Mouse (Mus musculus) brain, embryonic 18.5 days (tissue): Measurements from ENCODE around the gene Olfr1145.

Experiments used
- DNase-seq: peaks from one replicate; pipeline ENCODE4 v3.0.0-alpha.2; 2012; ENCODE audit warnings: low read depth, low spot score

Gene Olfr1145

DNA sequence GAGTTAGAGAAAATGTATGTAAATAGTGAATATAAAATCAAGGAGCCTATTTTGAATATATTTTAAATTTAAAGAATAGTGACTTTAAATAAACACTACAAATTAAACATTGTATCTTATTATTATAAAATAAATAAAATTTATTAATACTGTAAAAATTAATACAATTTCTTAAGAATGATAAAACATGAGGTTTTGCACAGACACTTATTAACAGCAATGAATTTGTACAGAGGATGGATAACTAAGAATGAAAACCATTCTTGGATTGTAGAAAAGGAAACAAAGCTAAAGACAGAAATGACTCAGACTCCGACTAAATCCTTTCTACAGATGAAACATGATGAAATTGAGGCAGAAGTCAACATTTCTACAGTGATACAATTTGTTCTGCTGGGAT is at the start of gene Olfr1145:
Gene Olfr1145 (plus strand): TSS at position 301 of the 400 bp plus-strand sequence.
- DNase-seq: no peak

DNA sequence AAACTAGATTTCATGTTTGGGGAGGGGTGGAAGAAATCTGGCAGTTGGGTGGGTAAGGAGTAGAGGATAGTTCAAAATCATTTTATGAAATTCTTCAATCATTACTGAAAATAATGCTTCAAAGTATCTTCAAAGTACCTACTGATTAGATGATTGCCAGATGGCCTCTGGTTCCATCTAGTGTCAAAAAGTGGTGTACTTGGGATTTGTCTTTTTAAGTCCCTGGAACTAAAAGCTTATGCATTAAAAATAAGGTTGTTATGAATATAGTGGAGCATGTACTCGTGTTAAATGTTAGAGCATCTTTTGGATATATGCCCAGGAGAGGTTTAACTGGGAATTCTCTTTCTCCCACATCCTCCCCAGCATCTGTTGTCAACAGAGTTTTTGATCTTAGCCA is 33.5 kb upstream of the Olfr1145 start:
- DNase-seq: no peak

DNA sequence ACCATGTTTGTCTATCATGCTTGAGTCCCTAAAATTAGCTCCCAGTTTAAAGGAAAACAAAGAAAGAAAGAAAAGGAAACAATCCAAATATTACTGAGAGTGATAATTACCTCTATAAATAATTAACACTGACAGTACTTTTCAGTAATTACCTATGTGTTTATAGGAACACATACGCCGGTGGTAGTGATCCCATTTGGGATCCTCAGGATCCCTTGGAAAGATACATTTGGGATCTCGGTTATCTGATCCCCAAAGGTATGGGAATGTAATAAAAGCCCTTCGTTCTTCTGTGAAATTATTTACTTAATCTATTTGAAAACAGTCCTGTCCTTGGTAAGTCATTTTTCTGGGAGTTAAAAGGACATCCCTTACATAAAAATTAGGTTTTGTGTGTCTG is 30.4 kb upstream of the Olfr1145 start, which contains the start of gene Olfr152:
Gene Olfr152 (plus strand): TSS at position 301 of the 400 bp plus-strand sequence.
- DNase-seq: no peak

DNA sequence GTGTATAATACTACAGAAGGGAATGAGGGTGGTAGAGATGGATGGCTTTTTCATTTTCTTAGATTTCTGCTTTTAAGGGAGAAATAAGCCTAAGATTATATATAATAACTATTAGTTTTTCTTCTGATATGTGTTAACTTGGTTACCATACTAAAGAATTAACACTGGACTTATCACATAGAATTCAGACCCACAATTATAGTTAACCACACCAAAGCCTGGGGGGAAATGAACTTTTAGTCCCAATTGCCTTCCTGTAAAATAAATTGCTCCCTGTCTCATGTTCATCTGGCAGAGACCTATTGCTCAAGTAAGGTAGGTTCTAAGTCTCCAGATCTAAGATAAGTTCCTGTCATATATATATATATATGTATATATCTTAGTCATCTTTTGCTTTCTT is 9.3 kb upstream of the Olfr1145 start, which contains the start of gene Olfr1143:
Gene Olfr1143 (plus strand): TSS at position 301 of the 400 bp plus-strand sequence.
- DNase-seq: no peak

DNA sequence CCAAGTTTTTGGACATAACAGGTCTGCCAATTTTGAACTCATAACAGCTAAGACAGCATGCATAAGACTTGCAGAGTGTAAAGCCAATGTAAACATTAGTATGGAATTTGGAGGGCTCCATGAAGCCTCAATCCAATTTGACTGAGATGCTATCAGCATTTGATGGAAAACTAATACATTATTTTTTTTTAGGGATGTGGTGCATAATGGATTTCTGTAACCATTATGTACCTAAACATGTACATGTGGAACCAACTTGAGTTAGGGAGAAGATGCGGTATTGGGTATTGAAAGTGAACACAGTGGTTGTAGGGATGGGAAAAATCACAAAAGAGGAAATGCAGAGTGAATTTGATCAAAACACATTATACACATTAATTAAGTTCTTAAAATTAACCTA is 20.6 kb downstream of the Olfr1145 start, which contains the start of gene Olfr1148:
Gene Olfr1148 (plus strand): TSS at position 301 of the 400 bp plus-strand sequence.
- DNase-seq: no peak

DNA sequence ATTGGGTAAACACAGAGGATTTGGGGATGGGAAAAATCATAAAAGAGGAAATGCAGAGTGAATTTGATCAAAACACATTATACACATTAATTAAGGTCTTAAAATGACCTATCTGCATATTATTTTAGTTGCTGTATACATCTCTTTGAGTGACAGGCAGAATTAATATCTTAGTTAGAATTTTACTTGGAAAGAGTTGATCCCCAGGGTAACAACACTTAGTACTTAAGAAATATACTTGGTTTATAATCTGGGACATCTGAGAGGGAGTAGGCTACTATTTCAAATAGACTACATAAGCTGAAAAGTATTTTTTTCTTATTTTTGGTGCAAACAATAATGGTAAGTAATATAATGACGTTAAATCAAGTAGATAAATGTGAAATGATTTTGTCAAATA is 34.1 kb downstream of the Olfr1145 start, which contains the start of gene Olfr1150-ps1:
Gene Olfr1150-ps1 (plus strand): TSS at position 301 of the 400 bp plus-strand sequence.
- DNase-seq: no peak

DNA sequence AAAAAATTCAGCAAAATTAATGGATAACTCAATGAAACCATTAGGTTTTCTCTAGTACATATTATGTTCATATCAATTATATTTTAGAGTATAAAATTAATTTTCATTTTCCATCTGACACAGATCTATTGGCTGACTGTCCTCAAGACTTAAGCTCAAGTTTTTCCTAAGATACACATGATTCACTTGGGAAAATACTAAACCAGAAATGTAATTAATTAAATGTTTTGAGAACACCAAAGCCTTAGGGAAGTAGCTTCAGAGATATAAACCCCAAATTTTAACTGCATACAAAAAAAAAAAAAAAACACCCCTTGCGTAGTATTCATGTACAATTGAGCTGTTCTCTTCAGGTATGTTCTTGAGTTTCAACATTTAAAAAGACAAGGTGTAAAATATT is 45.9 kb downstream of the Olfr1145 start, which contains the start of gene Olfr1151:
Gene Olfr1151 (plus strand): TSS at position 301 of the 400 bp plus-strand sequence.
- DNase-seq: no peak
